Mouse (Mus musculus) bone marrow macrophage, adult 2 months (primary cell): ENCODE measurements around the gene Ptcra.

Experiments used
- CTCF ChIP-seq: IDR thresholded peaks from 2 replicates; pipeline ENCODE4 v1.5.1; 2012; ENCODE audit warnings: low read depth, mild to moderate bottlenecking, low read length, moderate library complexity
- POLR2A ChIP-seq: IDR thresholded peaks from 2 replicates; pipeline ENCODE4 v1.6.1; 2012; ENCODE audit warnings: mild to moderate bottlenecking, low read depth, low read length, borderline replicate concordance

DNA sequence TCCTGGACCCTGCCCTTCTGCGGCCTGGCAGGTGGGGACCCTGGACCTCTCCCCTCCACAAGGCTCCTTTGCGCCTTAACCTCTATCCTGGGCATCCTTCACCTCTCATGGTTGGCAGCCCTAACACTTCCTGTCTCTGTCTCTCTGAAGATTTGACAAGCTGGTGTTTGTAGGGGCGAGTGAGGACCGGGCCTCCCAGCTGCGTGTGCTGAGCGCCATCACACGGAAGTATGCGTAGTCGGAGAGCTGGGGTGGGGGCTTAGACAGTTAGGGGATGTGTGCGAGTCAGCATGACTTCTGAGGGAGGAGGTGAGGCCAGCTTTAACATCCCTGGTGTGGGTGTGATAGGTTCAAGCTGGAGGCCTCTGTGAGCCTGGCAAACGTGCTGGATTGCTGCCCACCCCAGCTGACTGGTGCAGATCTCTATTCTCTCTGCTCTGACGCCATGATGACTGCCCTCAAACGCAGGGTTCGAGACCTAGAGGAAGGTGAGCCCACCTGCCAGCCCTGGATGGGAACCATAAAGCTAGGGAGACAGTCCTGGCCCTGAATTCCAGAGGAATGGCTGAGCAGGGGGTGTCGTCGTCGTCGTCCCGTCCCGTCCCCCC lies 38.9 kb downstream of the Ptcra start:
- TF ChIP-seq POLR2A (no peak), CTCF (no peak)
